Mouse (Mus musculus): ENCODE results near the gene Rnf41. TPM values are rescaled to one million over a fixed set of nuclear protein-coding genes. Genes with fewer than 3 reads are reported as not detected.

The Rnf41 gene
- 10 to 100 TPM; 28.9 to 37.8 TPM for polyA plus RNA-seq (2017; shearing (Covaris generic))

GRCm38 (mm10) chr10:128411211-128412054 lies at the start of gene Rnf41, which contains the start of gene Nabp2:
Rnf41 (plus strand) TSS chr10:128411657.
Nabp2 (minus strand) TSS chr10:128411492.

GRCm38 (mm10) chr10:128368402-128369217 lies 42.8 kb upstream of the Rnf41 start, which contains the start of gene Coq10a:
Coq10a (minus strand) TSS chr10:128368997.

GRCm38 (mm10) chr10:128376455-128377211 lies 34.8 kb upstream of the Rnf41 start, which contains the start of gene Ankrd52:
Ankrd52 (plus strand) TSS chr10:128377115.

GRCm38 (mm10) chr10:128401056-128401455 lies 10.4 kb upstream of the Rnf41 start, which contains the start of gene Slc39a5:
Slc39a5 (minus strand) TSS chr10:128401229.

GRCm38 (mm10) chr10:128458719-128459408 lies 47.4 kb downstream of the Rnf41 start, which contains the start of gene Smarcc2:
Smarcc2 (plus strand) TSS chr10:128459248.

Other genes starting within 250 kb of the Rnf41 start
- 10 to 100 TPM; 21.7 to 29.0 TPM for gene Rbms2, start 231.4 kb upstream of the Rnf41 start, polyA plus RNA-seq (2017; shearing (Covaris generic))
- gene Gls2, start 217.2 kb upstream of the Rnf41 start, polyA plus RNA-seq (2017; shearing (Covaris generic)), result under 1 TPM; 0.18 to 0.33 TPM
- gene Spryd4, start 199.8 kb upstream of the Rnf41 start, polyA plus RNA-seq (2017; shearing (Covaris generic)), result 10 to 100 TPM; 11.3 to 17.9 TPM
- not detected for gene Mip, start 185.8 kb upstream of the Rnf41 start, polyA plus RNA-seq (2017; shearing (Covaris generic))
- 10 to 100 TPM; 17.0 to 20.1 TPM for gene Timeless, start 179.6 kb upstream of the Rnf41 start, polyA plus RNA-seq (2017; shearing (Covaris generic))
- under 1 TPM in 1 of 2 experiments, not detected in 1; 0.14 TPM for gene Apon, start 157.6 kb upstream of the Rnf41 start, polyA plus RNA-seq (2017; shearing (Covaris generic))
- gene Apof, start 143.0 kb upstream of the Rnf41 start, polyA plus RNA-seq (2017; shearing (Covaris generic)), result not detected
- gene Stat2, start 141.1 kb upstream of the Rnf41 start, polyA plus RNA-seq (2017; shearing (Covaris generic)), result 10 to 100 TPM; 57.7 to 94.2 TPM
- gene Il23a, start 112.9 kb upstream of the Rnf41 start, polyA plus RNA-seq (2017; shearing (Covaris generic)), result under 1 TPM in 1 of 2 experiments, not detected in 1; 0.14 TPM
- gene Pan2, start 108.3 kb upstream of the Rnf41 start, polyA plus RNA-seq (2017; shearing (Covaris generic)), result 10 to 100 TPM; 32.7 to 39.5 TPM
- 100 to 1,000 TPM in 1 of 2 experiments, 10 to 100 TPM in 1; 96.0 to 137 TPM for gene Cnpy2, start 89.2 kb upstream of the Rnf41 start, polyA plus RNA-seq (2017; shearing (Covaris generic))
- gene Cs, start 73.9 kb upstream of the Rnf41 start, polyA plus RNA-seq (2017; shearing (Covaris generic)), result 100 to 1,000 TPM; 162 to 168 TPM
- 10 to 100 TPM; 34.4 to 35.4 TPM for gene Coq10a, start 42.7 kb upstream of the Rnf41 start, polyA plus RNA-seq (2017; shearing (Covaris generic))
- 1 to 10 TPM; 8.2 to 9.5 TPM for gene Ankrd52, start 34.5 kb upstream of the Rnf41 start, polyA plus RNA-seq (2017; shearing (Covaris generic))
- under 1 TPM; 0.24 to 0.72 TPM for gene Slc39a5, start 10.4 kb upstream of the Rnf41 start, polyA plus RNA-seq (2017; shearing (Covaris generic))
- gene Nabp2, start 165 bp upstream of the Rnf41 start, polyA plus RNA-seq (2017; shearing (Covaris generic)), result 100 to 1,000 TPM; 109 to 121 TPM
- gene Smarcc2, start 47.6 kb downstream of the Rnf41 start, polyA plus RNA-seq (2017; shearing (Covaris generic)), result 100 to 1,000 TPM in 1 of 2 experiments, 10 to 100 TPM in 1; 97.3 to 105 TPM
- gene Myl6, start 82.5 kb downstream of the Rnf41 start, polyA plus RNA-seq (2017; shearing (Covaris generic)), result 1,000 to 10,000 TPM; 1,605 to 1,940 TPM
- gene Myl6b, start 87.0 kb downstream of the Rnf41 start, polyA plus RNA-seq (2017; shearing (Covaris generic)), result 1 to 10 TPM; 2.8 to 4.1 TPM
- 100 to 1,000 TPM; 152 to 259 TPM for gene Esyt1, start 114.2 kb downstream of the Rnf41 start, polyA plus RNA-seq (2017; shearing (Covaris generic))
- 10 to 100 TPM; 14.8 to 21.0 TPM for gene Zc3h10, start 136.1 kb downstream of the Rnf41 start, polyA plus RNA-seq (2017; shearing (Covaris generic))
- 1,000 to 10,000 TPM; 2,295 to 3,397 TPM for gene Rpl41, start 137.6 kb downstream of the Rnf41 start, polyA plus RNA-seq (2017; shearing (Covaris generic))
- 10 to 100 TPM; 32.7 to 42.9 TPM for gene Pa2g4, start 154.3 kb downstream of the Rnf41 start, polyA plus RNA-seq (2017; shearing (Covaris generic))
- 10 to 100 TPM in 1 of 2 experiments, 1 to 10 TPM in 1; 2.0 to 15.0 TPM for gene Erbb3, start 178.0 kb downstream of the Rnf41 start, polyA plus RNA-seq (2017; shearing (Covaris generic))
- 1,000 to 10,000 TPM in 1 of 2 experiments, 100 to 1,000 TPM in 1; 586 to 1,014 TPM for gene Rps26, start 215.1 kb downstream of the Rnf41 start, polyA plus RNA-seq (2017; shearing (Covaris generic))
- 10 to 100 TPM; 77.6 to 81.2 TPM for gene Ikzf4, start 234.3 kb downstream of the Rnf41 start, polyA plus RNA-seq (2017; shearing (Covaris generic))